Mouse (Mus musculus) midbrain, postnatal 0 days (tissue): Measurements from ENCODE around the gene Maml3. TPM values are rescaled to one million over a fixed set of nuclear protein-coding genes. Genes with fewer than 3 reads are reported as not detected.

Experiments used
- ATAC-seq: fragments of 200-750 bp; cut with Nextera tagmentation; 2 replicates; pipeline ENCODE4 v1.8.0; 2017; ENCODE audit warnings: moderate number of reproducible peaks, mild to moderate bottlenecking, moderate TSS enrichment, moderate library complexity; ENCODE audit not compliant: low FRiP score
- DNase-seq: peaks from one replicate; pipeline ENCODE4 v3.0.0-alpha.2; 2015; ENCODE audit warnings: low spot score
- H3K27ac ChIP-seq: fragments of 300-500 bp; sonication (generic); 2 replicates; pipeline ENCODE4 v1.5.1; 2014; ENCODE audit warnings: low read depth, mild to moderate bottlenecking, low read length, mixed read lengths
- H3K27me3 ChIP-seq: fragments of 300-500 bp; sonication (generic); 2 replicates; pipeline ENCODE4 v1.6.1; 2014; ENCODE audit warnings: low read length, control low read depth, mixed read lengths; ENCODE audit not compliant: insufficient read depth
- H3K36me3 ChIP-seq: fragments of 300-500 bp; sonication (generic); 2 replicates; pipeline ENCODE4 v1.6.1; 2014; ENCODE audit warnings: low read length, control low read depth, mixed read lengths; ENCODE audit not compliant: insufficient read depth
- H3K4me1 ChIP-seq: fragments of 300-500 bp; sonication (generic); 2 replicates; pipeline ENCODE4 v1.6.1; 2014; ENCODE audit warnings: mild to moderate bottlenecking, control low read depth, antibody characterized with exemption, low read length, mixed read lengths; ENCODE audit not compliant: insufficient read depth
- H3K4me2 ChIP-seq: fragments of 300-500 bp; sonication (generic); 2 replicates; pipeline ENCODE4 v1.6.1; 2014; ENCODE audit warnings: low read depth, mild to moderate bottlenecking, low read length, mixed read lengths; ENCODE audit not compliant: poor library complexity, severe bottlenecking
- H3K4me3 ChIP-seq: fragments of 300-500 bp; sonication (generic); 2 replicates; pipeline ENCODE4 v1.5.1; 2014; ENCODE audit warnings: low read depth, mild to moderate bottlenecking, low read length, moderate library complexity
- H3K9ac ChIP-seq: fragments of 300-500 bp; sonication (generic); replicated peaks from 2 replicates; pipeline ENCODE4 v1.6.1; 2014; ENCODE audit warnings: mild to moderate bottlenecking, low read length, moderate library complexity, mixed read lengths; ENCODE audit not compliant: poor library complexity, severe bottlenecking
- H3K9me3 ChIP-seq: fragments of 300-500 bp; sonication (generic); 2 replicates; pipeline ENCODE4 v1.6.1; 2016; ENCODE audit warnings: low read length, control low read depth
- CTCF ChIP-seq: IDR thresholded peaks from 2 replicates; pipeline ENCODE4 v1.5.1; 2016; ENCODE audit warnings: antibody characterized with exemption, mild to moderate bottlenecking
- WGBS: fragments of 180-500 bp; shearing (Covaris S2); extraction: QIAGEN DNeasy Blood & Tissue Kit; methylation state at CpG from one replicate; pipeline ENCODE4 v1.1.7; 2014; 5-methylcytosine and 5-hydroxymethylcytosine counted together
- polyA plus RNA-seq: library from polyadenylated mRNA; unstranded; fragments of >200 nt; fragmentation: Nextera tagmentation; extraction: Ambion mirVana; gene quantifications from 2 replicates; pipeline ENCODE4 v1.2.1, GENCODE M21; 2015
- total RNA-seq: library from RNA; depleted of rRNA; stranded (reverse); fragments of >200 nt; gene quantifications from 2 replicates; pipeline ENCODE4 v1.2.3, GENCODE M21; 2014

Gene Maml3
- total and polyA plus RNA-seq, 2 experiments from 2014 or later: 3.9 to 20.2 TPM

DNA sequence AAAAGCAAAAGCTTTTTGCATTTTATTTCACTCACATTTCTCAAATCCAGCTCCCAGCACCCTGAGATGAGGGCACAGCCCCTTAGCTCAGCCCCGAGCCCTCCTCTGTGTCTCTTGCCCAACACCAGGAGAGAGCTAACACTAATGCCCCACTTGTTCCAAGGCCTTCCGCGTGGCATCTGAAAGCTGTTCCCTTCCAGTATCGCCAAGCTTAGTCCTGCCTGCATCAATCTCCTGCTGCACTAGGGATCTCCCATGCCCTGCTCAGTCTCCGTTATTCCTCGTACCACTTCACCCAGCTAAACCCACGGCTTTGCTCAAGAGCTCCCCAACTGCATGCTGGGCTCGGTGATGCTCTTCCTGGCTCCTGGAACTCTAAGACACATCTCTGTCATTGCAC is 57.3 kb downstream of the Maml3 start:
- Histone ChIP-seq H3K9me3 (no peaks in the 10 kb centered on the region), H3K4me2 (peak overlapping the region; percentile 47; the same call in 1 of the 2 replicates), H3K27ac (peak overlapping the region; percentile 89), H3K27me3 (no peaks in the 10 kb centered on the region), H3K4me3 (no peak overlapping the region), H3K36me3 (no peaks in the 10 kb centered on the region), H3K9ac (no peak overlapping the region), H3K4me1 (peaks cover 19% of the 10 kb centered on the region)
- ATAC-seq (no peak), DNase-seq (no peak)
- 69% methylated on average over 8 of the region's 8 CpGs for WGBS
- TF ChIP-seq CTCF: no peak

DNA sequence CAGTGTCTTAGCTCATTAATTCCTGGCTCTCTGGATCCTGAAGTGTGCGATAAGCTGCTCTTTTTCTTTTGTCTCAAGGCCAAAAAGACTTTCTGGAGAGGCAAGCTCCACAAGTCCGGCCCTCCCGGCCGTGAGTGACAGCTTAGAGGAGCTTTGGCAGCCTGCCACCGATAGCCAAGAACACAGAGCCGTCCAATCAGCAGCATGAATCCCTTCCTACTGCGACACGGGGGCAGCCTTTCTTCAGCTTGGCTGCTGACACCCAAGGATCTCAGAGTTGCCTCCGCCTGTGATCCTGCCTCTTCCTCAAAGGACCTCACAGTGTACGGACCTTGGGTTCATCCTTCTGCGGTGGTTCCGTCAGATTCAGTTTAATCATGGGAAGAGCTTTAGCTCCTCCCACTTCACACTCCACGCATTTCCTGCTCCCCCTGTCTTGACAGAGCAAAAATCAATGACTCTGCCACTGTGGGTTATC is 57.9 kb downstream of the Maml3 start:
- peak; percentile 50 for TF ChIP-seq CTCF
- H3K4me1 ChIP-seq: peaks cover 19% of the 10 kb centered on the region
- H3K36me3 ChIP-seq: no peaks in the 10 kb centered on the region
- DNase-seq (peak; percentile 98), ATAC-seq (peak; percentile 87)
- peak overlapping the region; percentile 47 for H3K4me2 ChIP-seq
- H3K4me3 ChIP-seq: peak overlapping the region; percentile 29
- H3K27me3 ChIP-seq: no peaks in the 10 kb centered on the region
- peak overlapping the region; percentile 24 for H3K9ac ChIP-seq
- H3K27ac ChIP-seq: peak overlapping the region; percentile 89
- H3K9me3 ChIP-seq: no peaks in the 10 kb centered on the region
- WGBS: under 1% methylated on average over 13 of the region's 13 CpGs

DNA sequence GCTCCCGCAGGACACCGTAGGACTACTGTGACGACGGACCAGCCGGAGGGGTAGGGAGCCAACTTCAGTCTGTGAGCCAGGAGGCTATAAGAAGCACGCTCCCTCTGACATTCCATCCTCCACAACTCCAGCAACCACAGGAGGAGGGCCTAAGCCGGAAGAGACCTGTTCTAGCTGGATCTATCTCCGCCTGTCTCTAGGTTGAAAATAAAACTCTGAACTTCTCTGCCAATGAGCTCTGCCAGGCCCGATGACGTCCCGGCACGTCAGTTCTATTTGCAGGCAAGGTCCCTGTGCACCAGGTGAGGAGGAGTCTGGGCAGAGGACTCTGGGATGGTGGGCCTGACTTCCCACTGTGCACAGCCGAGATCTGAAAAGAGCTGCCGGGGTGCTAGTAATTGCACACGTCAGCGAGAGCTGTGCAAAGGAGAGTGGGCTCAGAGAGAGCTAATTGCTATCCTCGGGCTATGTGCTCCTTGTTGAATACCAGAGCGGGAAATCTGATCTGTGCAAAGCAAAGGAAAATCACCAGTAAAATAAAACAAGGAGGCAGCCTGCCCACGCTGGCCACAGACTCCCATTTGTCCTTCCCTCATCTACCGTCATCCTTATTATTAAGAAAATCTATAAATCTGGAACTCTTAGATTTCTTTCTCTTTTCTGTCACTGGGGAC is 58.7 kb downstream of the Maml3 start:
- peaks cover 19% of the 10 kb centered on the region for H3K4me1 ChIP-seq
- peak overlapping the region; percentile 47 for H3K4me2 ChIP-seq
- H3K27ac ChIP-seq: peak overlapping the region; percentile 89
- peak overlapping the region; percentile 29 for H3K4me3 ChIP-seq
- peak; percentile 87 for DNase-seq
- peak; percentile 93 for ATAC-seq
- WGBS: 2% methylated on average over 20 of the region's 20 CpGs
- TF ChIP-seq CTCF: no peak
- no peaks in the 10 kb centered on the region for H3K36me3 ChIP-seq
- no peaks in the 10 kb centered on the region for H3K9me3 ChIP-seq
- peak overlapping the region; percentile 24 for H3K9ac ChIP-seq
- no peaks in the 10 kb centered on the region for H3K27me3 ChIP-seq

- 14% methylated on average over 6 of the region's 6 CpGs for WGBS
- no peak for DNase-seq
- no peak overlapping the region for H3K4me3 ChIP-seq
- H3K4me2 ChIP-seq: peak overlapping the region; percentile 47
- H3K36me3 ChIP-seq: no peaks in the 10 kb centered on the region
- no peak for ATAC-seq
- H3K9me3 ChIP-seq: no peaks in the 10 kb centered on the region
- peaks cover 19% of the 10 kb centered on the region for H3K4me1 ChIP-seq
- peak overlapping the region; percentile 1; the same call in 1 of the 2 replicates for H3K9ac ChIP-seq
- no peaks in the 10 kb centered on the region for H3K27me3 ChIP-seq
- peak overlapping the region; percentile 89 for H3K27ac ChIP-seq
- TF ChIP-seq CTCF: no peak
These were observed 59.6 kb downstream of the Maml3 start for GRCm38 (mm10) chr3:52045221-52045641.

DNA sequence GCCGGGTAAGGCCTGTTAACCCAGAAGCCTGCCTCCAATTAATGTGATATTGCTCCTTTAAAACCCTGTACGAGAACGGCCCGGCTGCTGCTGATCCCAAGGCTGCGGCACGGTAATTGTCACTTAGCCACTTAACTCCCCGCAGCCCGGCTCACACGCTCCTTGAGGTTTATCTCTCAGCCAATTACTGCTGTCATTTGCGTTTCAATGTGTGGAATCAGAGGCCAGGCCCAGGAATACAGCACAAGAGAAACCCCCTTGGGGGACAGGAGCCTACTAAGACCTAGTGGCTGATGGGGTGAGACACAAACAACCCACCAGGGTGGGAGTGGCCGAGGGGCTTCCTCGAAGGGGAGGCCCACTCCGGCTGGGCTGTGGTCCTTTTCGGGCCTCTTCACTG is 60.2 kb downstream of the Maml3 start:
- peaks cover 19% of the 10 kb centered on the region for H3K4me1 ChIP-seq
- H3K36me3 ChIP-seq: no peaks in the 10 kb centered on the region
- no peaks in the 10 kb centered on the region for H3K27me3 ChIP-seq
- peak overlapping the region; percentile 57; the same call in 1 of the 2 replicates for H3K27ac ChIP-seq
- H3K9ac ChIP-seq: peak overlapping the region; percentile 1; the same call in 1 of the 2 replicates
- WGBS: 15% methylated on average over 14 of the region's 14 CpGs
- ATAC-seq: no peak
- no peak overlapping the region for H3K4me3 ChIP-seq
- no peaks in the 10 kb centered on the region for H3K9me3 ChIP-seq
- H3K4me2 ChIP-seq: peak overlapping the region; percentile 26
- peak; percentile 67 for DNase-seq
- TF ChIP-seq CTCF: no peak

DNA sequence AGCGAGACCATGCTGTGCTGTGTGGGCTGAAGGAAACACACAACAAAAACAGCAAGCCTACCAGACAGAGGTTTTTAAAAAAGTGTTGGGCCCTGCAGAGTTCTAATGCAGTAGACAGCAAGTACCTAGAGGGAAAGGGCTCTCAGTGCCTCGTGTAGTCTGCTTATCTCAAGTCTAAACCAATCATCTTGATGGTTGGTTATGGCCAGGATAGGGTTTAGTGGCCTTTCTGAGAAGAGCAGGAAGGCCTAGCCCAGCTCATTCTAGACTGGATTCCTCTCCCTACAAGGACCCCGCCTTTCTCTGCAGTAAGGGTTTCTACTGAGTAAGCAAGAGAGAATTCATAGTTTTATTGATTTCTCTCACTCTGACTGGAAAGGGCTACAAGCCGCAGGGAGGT is 61.0 kb downstream of the Maml3 start:
- no peak overlapping the region for H3K9ac ChIP-seq
- no peak for ATAC-seq
- TF ChIP-seq CTCF: no peak
- H3K4me2 ChIP-seq: no peak overlapping the region
- no peak overlapping the region for H3K4me3 ChIP-seq
- H3K4me1 ChIP-seq: peaks cover 19% of the 10 kb centered on the region
- H3K36me3 ChIP-seq: no peaks in the 10 kb centered on the region
- WGBS: 50% methylated on average over 4 of the region's 4 CpGs
- DNase-seq: no peak
- H3K27me3 ChIP-seq: no peaks in the 10 kb centered on the region
- H3K27ac ChIP-seq: no peak overlapping the region
- no peaks in the 10 kb centered on the region for H3K9me3 ChIP-seq
